Mouse (Mus musculus) stomach, embryonic 16.5 days (tissue): ENCODE results near the gene Psma3. TPM values are rescaled to one million over a fixed set of nuclear protein-coding genes. Genes with fewer than 3 reads are reported as not detected.
A peak's percentile ranks its signal among the peaks of the same experiment; 100 is the strongest.
"Not testable (repeated sequence)": the region's sequence is repeated elsewhere in the genome, so short reads cannot be mapped to it uniquely, and the experiment has no call there.

ENCODE experiments used
- ATAC-seq: fragments of 200-750 bp; cut with Nextera tagmentation; 2 replicates; pipeline ENCODE4 v1.8.0; 2017; ENCODE audit warnings: moderate number of reproducible peaks, moderate TSS enrichment; ENCODE audit not compliant: insufficient read depth, low FRiP score
- H3K27ac ChIP-seq: fragments of 300-500 bp; sonication (generic); 2 replicates; pipeline ENCODE4 v1.5.1; 2014; ENCODE audit warnings: low read length
- H3K27me3 ChIP-seq: fragments of 300-500 bp; sonication (generic); 2 replicates; pipeline ENCODE4 v1.6.1; 2014; ENCODE audit warnings: low read length, control low read depth, mixed read lengths; ENCODE audit not compliant: control insufficient read depth, insufficient read depth
- H3K36me3 ChIP-seq: fragments of 300-500 bp; sonication (generic); 2 replicates; pipeline ENCODE4 v1.6.1; 2014; ENCODE audit warnings: low read length; ENCODE audit not compliant: control insufficient read depth, insufficient read depth
- H3K4me1 ChIP-seq: fragments of 300-500 bp; sonication (generic); 2 replicates; pipeline ENCODE4 v1.6.1; 2014; ENCODE audit warnings: low read length, control low read depth, mixed read lengths; ENCODE audit not compliant: control insufficient read depth, insufficient read depth
- H3K4me2 ChIP-seq: fragments of 300-500 bp; sonication (generic); 2 replicates; pipeline ENCODE4 v1.6.1; 2014; ENCODE audit warnings: low read depth, low read length, mixed read lengths
- H3K4me3 ChIP-seq: fragments of 300-500 bp; sonication (generic); replicated peaks from 2 replicates; pipeline ENCODE4 v1.5.1; 2014; ENCODE audit warnings: mild to moderate bottlenecking, low read length
- H3K9ac ChIP-seq: fragments of 300-500 bp; sonication (generic); 2 replicates; pipeline ENCODE4 v1.6.1; 2014; ENCODE audit warnings: low read length
- H3K9me3 ChIP-seq: fragments of 300-500 bp; sonication (generic); replicated peaks from 2 replicates; pipeline ENCODE4 v1.6.1; 2016; ENCODE audit warnings: low read length, control low read depth; ENCODE audit not compliant: control insufficient read depth
- WGBS: fragments of 180-500 bp; shearing (Covaris S2); extraction: QIAGEN DNeasy Blood & Tissue Kit; methylation state at CpG from one replicate; pipeline ENCODE4 v1.1.7; 2014; 5-methylcytosine and 5-hydroxymethylcytosine counted together
- polyA plus RNA-seq: library from polyadenylated mRNA; unstranded; fragments of >200 nt; fragmentation: Nextera tagmentation; extraction: Ambion mirVana; gene quantifications from 2 replicates; pipeline ENCODE4 v1.2.1, GENCODE M21; 2015

The Psma3 gene
- polyA plus RNA-seq, 1 experiment from 2014 or later, result 542 TPM

DNA sequence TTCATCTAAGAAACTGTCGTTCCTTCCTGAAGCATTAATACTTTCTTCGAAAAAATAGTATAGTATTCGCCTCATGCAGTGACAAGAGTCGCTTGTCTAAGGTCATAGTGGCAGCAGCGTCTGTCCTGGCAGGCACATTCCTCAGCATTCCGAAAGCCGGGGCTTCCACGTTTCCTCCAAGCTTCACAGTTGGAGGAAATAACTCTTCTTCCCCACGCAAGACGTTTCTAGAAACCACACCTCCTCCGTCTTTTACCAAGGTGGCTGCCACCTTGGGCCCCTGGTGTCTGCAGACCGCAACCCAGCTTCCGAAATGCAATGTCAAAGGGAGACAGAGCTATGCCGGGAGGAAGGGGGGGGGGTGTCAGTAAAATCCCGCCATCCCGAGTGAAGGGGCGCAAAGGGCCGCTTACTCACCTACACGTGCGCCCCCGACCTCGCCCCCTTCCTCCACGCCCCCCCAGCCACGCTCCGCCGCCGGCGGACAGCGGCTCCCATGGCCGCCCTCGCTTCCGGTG lies 40.5 kb downstream of the Psma3 start:
- peak; percentile 66; the same call in 1 of the 2 replicates for ATAC-seq
- H3K36me3 ChIP-seq, result peaks cover 4% of the 10 kb centered on the region; the same call in 1 of the 2 replicates
- H3K9me3 ChIP-seq, result no peaks in the 10 kb centered on the region
- H3K27ac ChIP-seq, result peak overlapping the region; percentile 99
- H3K4me3 ChIP-seq, result peak overlapping the region; percentile 87
- H3K4me2 ChIP-seq, result peak overlapping the region; percentile 90
- WGBS, result 2% methylated on average over 32 of the region's 32 CpGs
- no peaks in the 10 kb centered on the region for H3K27me3 ChIP-seq
- peak overlapping the region; percentile 90 for H3K9ac ChIP-seq
- H3K4me1 ChIP-seq, result peaks cover 17% of the 10 kb centered on the region

DNA sequence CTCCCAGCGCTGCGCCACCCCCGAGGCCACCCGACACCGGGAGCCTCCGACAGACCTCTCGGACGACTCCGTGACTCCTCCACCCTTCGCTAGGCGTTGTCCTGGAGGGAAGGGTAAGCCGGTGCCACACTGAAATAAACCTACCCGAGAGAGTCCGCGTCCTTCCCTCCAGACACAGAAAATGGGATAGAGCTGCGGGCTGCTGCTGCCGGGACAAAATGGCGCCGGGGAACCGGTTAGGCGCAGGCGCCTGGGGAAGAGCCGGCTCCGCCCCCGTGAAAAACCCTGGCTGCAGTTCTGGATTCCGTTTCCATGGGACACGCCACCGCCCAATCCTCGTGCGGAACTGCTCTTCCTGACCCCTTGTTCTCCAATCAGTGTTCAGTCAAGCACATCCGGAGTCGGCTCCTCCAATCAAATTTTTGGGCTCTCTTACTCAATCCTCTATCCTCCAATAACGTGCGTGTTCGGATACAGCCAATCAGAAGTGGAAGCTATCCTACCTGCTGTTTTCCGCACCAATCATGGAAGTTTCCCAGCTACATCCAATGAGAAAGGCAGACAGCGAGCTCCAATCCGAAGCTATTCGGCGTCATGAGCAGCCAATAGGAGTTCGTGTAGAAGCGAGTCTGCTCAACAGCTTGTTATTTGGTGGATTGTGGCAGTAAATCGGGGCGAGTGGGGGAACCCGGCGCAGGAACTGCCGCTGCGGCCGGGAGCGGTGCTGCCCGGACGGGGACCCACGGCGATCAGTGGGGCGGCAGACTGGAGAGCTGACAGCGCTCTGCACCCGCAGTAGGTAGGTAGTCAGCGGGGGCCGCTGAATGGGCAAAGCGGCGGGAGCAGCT lies 41.2 kb downstream of the Psma3 start, which contains the start of gene Arid4a:
TSS of gene Arid4a (plus strand) at position 628 of the 848 bp plus-strand sequence.
- H3K4me3 ChIP-seq, result peak within 1 kb of the TSS; percentile 99
- peak within 1 kb of the TSS; percentile 90 for H3K4me2 ChIP-seq
- peak within 1 kb of the TSS; percentile 96 for H3K9ac ChIP-seq
- H3K27me3 ChIP-seq, result no peaks in the 10 kb centered on the region
- peaks cover 17% of the 10 kb centered on the region for H3K4me1 ChIP-seq
- H3K36me3 ChIP-seq, result peaks cover 3% of the 10 kb centered on the region; the same call in 1 of the 2 replicates
- WGBS, result under 1% methylated on average over 61 of the region's 61 CpGs
- no peaks in the 10 kb centered on the region for H3K9me3 ChIP-seq
- peak within 1 kb of the TSS; percentile 99 for H3K27ac ChIP-seq
- ATAC-seq, result peak; percentile 99

DNA sequence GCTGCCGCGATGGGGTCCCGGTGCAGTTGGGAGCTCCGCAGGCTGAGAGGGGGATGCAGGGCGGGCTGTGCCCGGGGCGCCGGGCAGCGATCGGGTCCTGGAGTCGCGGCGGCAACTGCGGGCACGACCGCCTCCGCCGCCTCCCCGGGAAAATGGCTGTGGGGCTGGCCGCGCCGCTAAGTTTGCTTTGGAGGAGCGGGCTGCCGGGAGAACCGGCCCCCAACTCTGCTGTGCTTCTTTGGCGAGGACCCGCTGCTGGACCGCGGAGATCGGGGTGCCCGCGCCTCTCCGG lies 41.7 kb downstream of the Psma3 start:
- Histone ChIP-seq H3K9ac (peak overlapping the region; percentile 96), H3K9me3 (no peaks in the 10 kb centered on the region), H3K27me3 (no peaks in the 10 kb centered on the region), H3K4me2 (peak overlapping the region; percentile 64), H3K4me3 (peak overlapping the region; percentile 99), H3K27ac (peak overlapping the region; percentile 99), H3K36me3 (peaks cover 3% of the 10 kb centered on the region; the same call in 1 of the 2 replicates), H3K4me1 (peaks cover 17% of the 10 kb centered on the region)
- no peak for ATAC-seq
- under 1% methylated on average over 33 of the region's 33 CpGs for WGBS

DNA sequence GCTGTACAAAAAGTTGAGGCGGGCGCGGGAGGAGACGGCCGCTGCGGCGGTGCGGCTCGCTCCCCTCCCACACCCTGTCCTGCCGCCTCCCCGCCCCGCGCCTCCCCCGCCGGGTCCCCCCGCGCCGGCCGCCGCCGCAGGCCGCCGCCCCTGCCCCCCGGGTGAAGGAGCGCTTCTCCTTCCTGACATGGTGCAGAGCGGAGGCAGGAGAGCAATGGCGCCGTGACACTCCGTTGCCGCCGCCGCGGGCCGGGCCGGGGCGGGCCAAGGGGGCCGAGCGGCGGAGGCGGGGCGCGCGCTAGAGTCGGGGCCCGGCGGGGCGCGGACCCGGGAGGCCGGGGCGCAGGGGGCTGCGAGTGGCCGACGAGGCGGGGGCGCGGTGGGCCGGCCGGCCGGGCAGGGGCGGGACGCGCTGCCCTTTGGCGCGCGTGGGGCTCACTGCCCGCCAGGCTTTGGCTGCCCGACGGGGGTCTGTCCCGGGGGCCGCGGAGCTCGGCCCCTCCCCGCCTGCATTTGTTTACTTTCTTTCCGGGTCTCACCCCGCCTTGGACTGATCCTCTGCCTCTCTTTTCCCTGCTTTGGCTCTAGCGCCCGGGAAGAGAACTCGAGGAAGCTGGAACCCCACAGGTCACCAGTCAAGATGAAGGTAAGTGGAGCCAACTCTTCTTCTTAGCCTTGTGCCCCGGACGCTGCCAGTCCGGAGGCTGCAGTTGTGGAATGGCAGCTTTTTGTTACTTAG lies 42.3 kb downstream of the Psma3 start:
- Histone ChIP-seq H3K9me3 (no peaks in the 10 kb centered on the region), H3K27me3 (no peaks in the 10 kb centered on the region), H3K4me3 (peak overlapping the region; percentile 99), H3K9ac (peak overlapping the region; percentile 96), H3K27ac (peak overlapping the region; percentile 99), H3K4me1 (peaks cover 17% of the 10 kb centered on the region), H3K36me3 (peaks cover 3% of the 10 kb centered on the region; the same call in 1 of the 2 replicates), H3K4me2 (peak overlapping the region; percentile 64)
- whole genome bisulfite sequencing, result under 1% methylated on average over 40 of the region's 82 CpGs
- peak; percentile 22; the same call in 1 of the 2 replicates for ATAC-seq

DNA sequence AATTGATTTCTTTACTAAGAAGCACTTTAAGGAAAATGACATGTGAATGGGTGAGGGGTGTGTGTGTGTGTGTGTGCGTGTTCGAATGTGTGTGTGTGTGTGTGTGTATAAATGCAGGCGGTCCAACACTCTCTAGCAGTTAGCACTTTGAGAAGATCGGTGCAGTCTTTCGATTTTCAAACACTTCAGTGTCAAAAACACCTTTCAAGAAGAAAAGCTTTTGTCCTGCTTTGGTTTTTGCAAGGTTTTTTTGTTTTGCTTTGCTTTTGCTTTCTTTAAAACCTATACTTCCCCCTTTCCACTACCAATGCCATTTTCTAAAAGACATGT lies 42.8 kb downstream of the Psma3 start:
- no peaks in the 10 kb centered on the region for H3K9me3 ChIP-seq
- H3K4me2 ChIP-seq, result peak overlapping the region; percentile 64
- H3K9ac ChIP-seq, result peak overlapping the region; percentile 96
- 6% methylated on average over 5 of the region's 5 CpGs for WGBS
- no peaks in the 10 kb centered on the region for H3K27me3 ChIP-seq
- H3K4me1 ChIP-seq, result peaks cover 13% of the 10 kb centered on the region
- ATAC-seq, result no peak
- H3K27ac ChIP-seq, result peak overlapping the region; percentile 99
- H3K36me3 ChIP-seq, result peaks cover 3% of the 10 kb centered on the region; the same call in 1 of the 2 replicates
- H3K4me3 ChIP-seq, result peak overlapping the region; percentile 99

DNA sequence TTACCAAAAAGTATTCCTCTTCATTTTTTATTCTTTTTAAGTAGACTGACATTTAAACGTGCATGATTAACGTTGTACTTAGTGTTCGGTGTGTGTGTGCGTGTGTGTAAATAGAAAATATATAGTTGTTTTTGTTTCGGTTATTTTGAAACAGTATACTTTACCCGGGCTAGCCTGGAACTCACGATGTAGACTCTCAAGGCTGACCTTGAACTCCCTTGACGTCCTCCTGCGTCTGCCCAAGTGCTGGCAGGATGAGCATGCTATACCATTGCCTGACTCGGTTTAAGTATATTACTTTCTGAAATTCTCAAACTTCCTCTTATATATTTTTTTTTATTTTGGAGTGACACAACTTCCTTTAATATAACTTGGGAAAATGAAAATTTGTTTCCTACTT lies 43.4 kb downstream of the Psma3 start:
- WGBS, result 74% methylated on average over 10 of the region's 10 CpGs
- H3K36me3 ChIP-seq, result peaks cover 3% of the 10 kb centered on the region; the same call in 1 of the 2 replicates
- ATAC-seq, result no peak
- no peaks in the 10 kb centered on the region for H3K27me3 ChIP-seq
- no peaks in the 10 kb centered on the region for H3K9me3 ChIP-seq
- H3K4me1 ChIP-seq, result peaks cover 10% of the 10 kb centered on the region
- no peak overlapping the region for H3K27ac ChIP-seq
- no peak overlapping the region for H3K9ac ChIP-seq
- H3K4me3 ChIP-seq, result no peak overlapping the region
- H3K4me2 ChIP-seq, result peak overlapping the region; percentile 64; the same call in 1 of the 2 replicates

DNA sequence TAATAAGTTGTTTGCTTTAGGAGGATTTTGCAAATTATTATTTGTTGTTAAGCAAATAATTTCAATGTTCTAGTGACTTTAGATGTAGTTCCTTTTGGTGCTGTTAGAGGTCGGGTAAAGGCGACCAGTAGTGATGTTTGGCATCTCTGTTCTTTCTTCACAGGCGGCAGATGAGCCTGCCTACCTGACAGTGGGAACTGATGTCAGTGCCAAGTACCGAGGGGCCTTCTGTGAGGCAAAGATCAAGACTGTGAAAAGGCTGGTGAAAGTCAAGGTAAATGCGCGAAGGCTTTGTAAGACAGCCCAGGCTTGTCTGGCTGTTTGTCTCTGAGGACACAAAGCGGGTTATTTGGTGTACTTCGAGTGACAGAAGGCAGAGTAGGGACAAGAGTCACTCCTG lies 44.8 kb downstream of the Psma3 start:
- Histone ChIP-seq H3K4me3 (no peak overlapping the region), H3K27me3 (no peaks in the 10 kb centered on the region), H3K9me3 (no peaks in the 10 kb centered on the region), H3K4me2 (no peak overlapping the region), H3K4me1 (peaks cover 1% of the 10 kb centered on the region), H3K27ac (no peak overlapping the region), H3K9ac (no peak overlapping the region), H3K36me3 (peaks cover 15% of the 10 kb centered on the region; the same call in 1 of the 2 replicates)
- no peak for ATAC-seq
- 87% methylated on average over 8 of the region's 8 CpGs for WGBS

DNA sequence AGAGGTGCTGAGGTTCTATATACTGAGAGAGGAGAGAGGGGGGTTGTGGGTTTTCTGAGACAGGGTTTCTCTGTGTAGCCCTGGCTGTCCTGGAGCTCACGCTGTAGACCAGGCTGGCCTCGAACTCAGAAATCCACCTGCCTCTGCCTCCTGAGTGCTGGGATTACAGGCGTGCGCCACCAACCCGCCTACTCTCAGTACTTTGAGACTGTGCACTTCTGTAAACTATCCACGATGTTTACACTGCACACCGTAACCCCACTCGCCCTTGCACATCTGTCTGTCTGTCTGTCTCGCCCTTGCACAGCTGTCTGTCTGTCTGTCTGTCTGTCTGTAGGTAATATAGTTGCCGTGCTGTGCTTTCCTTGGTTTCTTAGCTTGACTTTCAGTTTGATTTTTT lies 50.0 kb downstream of the Psma3 start:
- Histone ChIP-seq H3K4me1 (no peaks in the 10 kb centered on the region), H3K9me3 (no peaks in the 10 kb centered on the region), H3K36me3 (peaks cover 16% of the 10 kb centered on the region; the same call in 1 of the 2 replicates), H3K27me3 (no peaks in the 10 kb centered on the region), H3K4me2 (no peak overlapping the region), H3K9ac (no peak overlapping the region), H3K4me3 (no peak overlapping the region), H3K27ac (no peak overlapping the region)
- ATAC-seq, result no peak
- 91% methylated on average over 10 of the region's 10 CpGs for WGBS

DNA sequence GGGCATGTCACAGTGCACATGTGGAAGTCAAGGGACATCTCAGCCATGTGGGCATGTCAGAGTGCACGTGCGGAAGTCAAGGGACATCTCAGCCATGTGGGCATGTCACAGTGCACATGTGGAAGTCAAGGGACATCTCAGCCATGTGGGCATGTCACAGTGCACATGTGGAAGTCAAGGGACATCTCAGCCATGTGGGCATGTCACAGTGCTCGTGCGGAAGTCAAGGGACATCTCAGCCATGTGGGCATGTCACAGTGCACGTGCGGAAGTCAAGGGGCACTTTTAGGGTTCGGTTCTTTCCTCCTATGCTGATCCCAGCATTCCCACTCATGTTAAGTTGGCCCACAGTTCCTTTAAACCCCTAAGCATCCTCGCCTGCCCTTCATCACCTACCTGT lies 53.8 kb downstream of the Psma3 start:
- 90% methylated on average over 8 of the region's 8 CpGs for WGBS
- H3K27me3 ChIP-seq, H3K27ac ChIP-seq, H3K4me3 ChIP-seq, H3K4me1 ChIP-seq, H3K9me3 ChIP-seq, H3K9ac ChIP-seq, ATAC-seq, H3K4me2 ChIP-seq: not testable (repeated sequence)
- H3K36me3 ChIP-seq, result peaks cover 12% of the 10 kb centered on the region; the same call in 1 of the 2 replicates
